Mouse (Mus musculus) liver, postnatal 0 days (tissue): ENCODE measurements around the gene Mrps18a. TPM values are rescaled to one million over a fixed set of nuclear protein-coding genes. Genes with fewer than 3 reads are reported as not detected.

Experiments used
- ATAC-seq: fragments of 200-750 bp; cut with Nextera tagmentation; 2 replicates; pipeline ENCODE4 v1.8.0; 2017; ENCODE audit warnings: mild to moderate bottlenecking, moderate library complexity
- DNase-seq: peaks from one replicate; pipeline ENCODE4 v3.0.0-alpha.2; 2016
- H3K27ac ChIP-seq: fragments of 300-500 bp; sonication (generic); 2 replicates; pipeline ENCODE4 v1.5.1; 2014; ENCODE audit warnings: antibody characterized with exemption, moderate library complexity, mild to moderate bottlenecking, low read depth
- H3K27me3 ChIP-seq: fragments of 300-500 bp; sonication (generic); 2 replicates; pipeline ENCODE4 v1.6.1; 2014; ENCODE audit warnings: low read length, control low read depth, mixed read lengths; ENCODE audit not compliant: insufficient read depth
- H3K36me3 ChIP-seq: fragments of 300-500 bp; sonication (generic); replicated peaks from 2 replicates; pipeline ENCODE4 v1.6.1; 2014; ENCODE audit warnings: mild to moderate bottlenecking, control low read depth, low read length, moderate library complexity, mixed read lengths; ENCODE audit not compliant: insufficient read depth
- H3K4me1 ChIP-seq: fragments of 300-500 bp; sonication (generic); 2 replicates; pipeline ENCODE4 v1.6.1; 2014; ENCODE audit warnings: antibody characterized with exemption, mild to moderate bottlenecking, control low read depth; ENCODE audit not compliant: insufficient read depth
- H3K4me2 ChIP-seq: fragments of 300-500 bp; sonication (generic); 2 replicates; pipeline ENCODE4 v1.6.1; 2014; ENCODE audit warnings: low read depth, mild to moderate bottlenecking, low read length, moderate library complexity, mixed read lengths
- H3K4me3 ChIP-seq: fragments of 300-500 bp; sonication (generic); 2 replicates; pipeline ENCODE4 v1.5.1; 2014; ENCODE audit warnings: low read depth, low read length
- H3K9ac ChIP-seq: fragments of 300-500 bp; sonication (generic); replicated peaks from 2 replicates; pipeline ENCODE4 v1.6.1; 2014; ENCODE audit warnings: mild to moderate bottlenecking, moderate library complexity
- H3K9me3 ChIP-seq: fragments of 300-500 bp; sonication (generic); 2 replicates; pipeline ENCODE4 v1.6.1; 2016; ENCODE audit warnings: mild to moderate bottlenecking, control low read depth, low read length, mixed read lengths
- CTCF ChIP-seq: sonication (generic); IDR thresholded peaks from 2 replicates; pipeline ENCODE4 v1.5.1; 2016; ENCODE audit warnings: antibody characterized with exemption, low read depth
- EP300 ChIP-seq: IDR thresholded peaks from 2 replicates; pipeline ENCODE4 v1.6.1; 2016; ENCODE audit warnings: antibody characterized with exemption, low read depth, mild to moderate bottlenecking
- WGBS: fragments of 180-500 bp; shearing (Covaris S2); extraction: QIAGEN DNeasy Blood & Tissue Kit; methylation state at CpG from one replicate; pipeline ENCODE4 v1.1.7; 2014; ENCODE audit not compliant: insufficient replicate concordance; 5-methylcytosine and 5-hydroxymethylcytosine counted together
- polyA plus RNA-seq: library from polyadenylated mRNA; unstranded; fragments of >200 nt; fragmentation: Nextera tagmentation; extraction: Ambion mirVana; gene quantifications from 2 replicates; pipeline ENCODE4 v1.2.1, GENCODE M21; 2015

The Mrps18a gene
- polyA plus RNA-seq, 1 experiment from 2014 or later, result 55.6 TPM

- Histone ChIP-seq H3K9ac (peak within 1 kb of the TSS; percentile 84), H3K27me3 (no peaks in the 10 kb centered on the region), H3K4me2 (peak within 1 kb of the TSS; percentile 87), H3K27ac (peak within 1 kb of the TSS; percentile 79), H3K4me3 (peak within 1 kb of the TSS; percentile 75), H3K9me3 (no peaks in the 10 kb centered on the region), H3K36me3 (peaks cover 19% of the 10 kb centered on the region), H3K4me1 (peaks cover 30% of the 10 kb centered on the region)
- WGBS, result 3% methylated on average over 32 of the region's 33 CpGs
- DNase-seq (peak; percentile 91), ATAC-seq (peak; percentile 87)
- no peak for TF ChIP-seq CTCF
- peak; percentile 45; the same call in 1 of the 2 replicates for TF ChIP-seq EP300
Observed at GRCm38 (mm10) chr17:46152847-46153782, 42.3 kb downstream of the Mrps18a start, which contains the start of gene Mad2l1bp. Gene Mad2l1bp (minus strand): TSS chr17:46153553.

GRCm38 (mm10) chr17:46154336-46154735, 43.5 kb downstream of the Mrps18a start:
- ATAC-seq (no peak), DNase-seq (no peak)
- Histone ChIP-seq H3K4me2 (no peak overlapping the region), H3K9me3 (no peaks in the 10 kb centered on the region), H3K4me3 (no peak overlapping the region), H3K27ac (no peak overlapping the region), H3K27me3 (no peaks in the 10 kb centered on the region), H3K36me3 (peaks cover 7% of the 10 kb centered on the region; the same call in 1 of the 2 replicates), H3K4me1 (peaks cover 39% of the 10 kb centered on the region), H3K9ac (no peak overlapping the region)
- whole genome bisulfite sequencing, result 74% methylated on average over 3 of the region's 3 CpGs
- TF ChIP-seq EP300 (no peak), CTCF (no peak)

- Histone ChIP-seq H3K4me2 (peak overlapping the region; percentile 53), H3K9me3 (no peaks in the 10 kb centered on the region), H3K27ac (peak overlapping the region; percentile 82), H3K9ac (0 out of 2 replicates have a peak overlapping the region, but pooled peaks have one; percentile 12), H3K4me3 (no peak overlapping the region), H3K36me3 (no peaks in the 10 kb centered on the region), H3K4me1 (peaks cover 39% of the 10 kb centered on the region), H3K27me3 (no peaks in the 10 kb centered on the region)
- TF ChIP-seq CTCF (0 out of 2 replicates have a peak, but pooled peaks have one; percentile 3), EP300 (no peak; the same call in 1 of the 2 replicates)
- DNase-seq (peak; percentile 51), ATAC-seq (peak; percentile 14)
- WGBS, result 63% methylated on average over 5 of the region's 5 CpGs
Observed at GRCm38 (mm10) chr17:46156680-46157079, 45.9 kb downstream of the Mrps18a start.

- DNase-seq, result no peak
- no peak for ATAC-seq
- Histone ChIP-seq H3K9ac (0 out of 2 replicates have a peak overlapping the region, but pooled peaks have one; percentile 12), H3K36me3 (no peaks in the 10 kb centered on the region), H3K4me2 (peak overlapping the region; percentile 50), H3K4me1 (peaks cover 44% of the 10 kb centered on the region), H3K27ac (peak overlapping the region; percentile 82), H3K27me3 (no peaks in the 10 kb centered on the region), H3K9me3 (no peaks in the 10 kb centered on the region), H3K4me3 (no peak overlapping the region)
- no peak for TF ChIP-seq CTCF
- TF ChIP-seq EP300, result no peak
- WGBS, result 93% methylated on average over 8 of the region's 8 CpGs
Observed at GRCm38 (mm10) chr17:46157131-46157530, 46.3 kb downstream of the Mrps18a start.

GRCm38 (mm10) chr17:46159236-46159635, 48.5 kb downstream of the Mrps18a start:
- no peaks in the 10 kb centered on the region for H3K27me3 ChIP-seq
- TF ChIP-seq CTCF (no peak), EP300 (peak; percentile 97)
- H3K36me3 ChIP-seq, result peaks cover 11% of the 10 kb centered on the region
- H3K4me2 ChIP-seq, result peak overlapping the region; percentile 81
- peak overlapping the region; percentile 87 for H3K4me3 ChIP-seq
- H3K27ac ChIP-seq, result peak overlapping the region; percentile 98
- 23% methylated on average over 2 of the region's 2 CpGs for WGBS
- no peaks in the 10 kb centered on the region for H3K9me3 ChIP-seq
- peak; percentile 17 for ATAC-seq
- H3K9ac ChIP-seq, result peak overlapping the region; percentile 74
- H3K4me1 ChIP-seq, result peaks cover 48% of the 10 kb centered on the region
- DNase-seq, result peak; percentile 59

- peak overlapping the region; percentile 87 for H3K4me3 ChIP-seq
- DNase-seq, result peak; percentile 96
- H3K9ac ChIP-seq, result peak overlapping the region; percentile 74
- WGBS, result under 1% methylated on average over 16 of the region's 16 CpGs
- no peaks in the 10 kb centered on the region for H3K9me3 ChIP-seq
- H3K4me2 ChIP-seq, result peak overlapping the region; percentile 81
- TF ChIP-seq EP300 (peak; percentile 66), CTCF (peak; percentile 69)
- peaks cover 20% of the 10 kb centered on the region for H3K36me3 ChIP-seq
- peak; percentile 70 for ATAC-seq
- no peaks in the 10 kb centered on the region for H3K27me3 ChIP-seq
- peak overlapping the region; percentile 98 for H3K27ac ChIP-seq
- peaks cover 46% of the 10 kb centered on the region for H3K4me1 ChIP-seq
Observed at GRCm38 (mm10) chr17:46160090-46160662, 49.4 kb downstream of the Mrps18a start.
